Mouse (Mus musculus) CH12.LX (cell line): ENCODE measurements around the gene Gm10563. TPM values are rescaled to one million over a fixed set of nuclear protein-coding genes. Genes with fewer than 3 reads are reported as not detected.
"Not testable (repeated sequence)": the region's sequence is repeated elsewhere in the genome, so short reads cannot be mapped to it uniquely, and the experiment has no call there.

Experiments used
- DNase-seq: peaks from one replicate; pipeline ENCODE4 v3.0.0-alpha.2; 2013; ENCODE audit errors: extremely low read depth
- H3K27ac ChIP-seq: 2 replicates; pipeline ENCODE4 v1.5.1; 2012; ENCODE audit warnings: low read depth, mild to moderate bottlenecking, control low read depth, moderate library complexity; ENCODE audit not compliant: insufficient read depth
- H3K27me3 ChIP-seq: replicated peaks from 2 replicates; pipeline ENCODE3; 2012; ENCODE audit warnings: inconsistent platforms
- H3K36me3 ChIP-seq, 2 experiments: replicated peaks in 1 of 2; 2 replicates each; pipeline versions ENCODE3 to v1.6.1; 2012; ENCODE audit warnings: inconsistent platforms in 1 of 2, low read length in 1 of 2, mild to moderate bottlenecking in 1 of 2, mixed read lengths in 1 of 2, moderate library complexity in 1 of 2; ENCODE audit not compliant: control insufficient read depth in 1 of 2, insufficient read depth in 1 of 2
- H3K4me1 ChIP-seq, 2 experiments: 2 replicates each; pipeline ENCODE4 v1.6.1; 2012; ENCODE audit warnings: inconsistent platforms in 1 of 2, moderate library complexity in 1 of 2; ENCODE audit not compliant: insufficient read depth in 2 of 2, control insufficient read depth in 1 of 2
- H3K4me2 ChIP-seq: 2 replicates; pipeline ENCODE4 v1.6.1; 2012; ENCODE audit warnings: low read depth, mild to moderate bottlenecking, control low read depth; ENCODE audit not compliant: poor library complexity, insufficient read depth, severe bottlenecking
- H3K4me3 ChIP-seq, 3 experiments: fragments of 150-350 bp in 1 of 3; sonication (generic) in 1 of 3; replicated peaks in 1 of 3; 2 replicates each; pipeline versions ENCODE3 to v1.5.1; 2011 to 2012; ENCODE audit warnings: low read depth in 2 of 3, low read length in 2 of 3, mild to moderate bottlenecking in 2 of 3, moderate library complexity in 2 of 3, control low read depth in 1 of 3, improper control_type of control experiment in 1 of 3, inconsistent platforms in 1 of 3, mixed read lengths in 1 of 3; ENCODE audit not compliant: poor library complexity in 1 of 3
- H3K79me2 ChIP-seq: replicated peaks from 2 replicates; pipeline ENCODE4 v1.6.1; 2012; ENCODE audit warnings: mild to moderate bottlenecking, moderate library complexity; ENCODE audit not compliant: control insufficient read depth, poor library complexity, insufficient read depth, severe bottlenecking; ENCODE audit errors: extremely low read depth
- H3K9ac ChIP-seq: 2 replicates; pipeline ENCODE4 v1.6.1; 2012; ENCODE audit warnings: low read depth, mild to moderate bottlenecking, control low read depth, moderate library complexity; ENCODE audit not compliant: insufficient read depth
- H3K9me3 ChIP-seq: replicated peaks from 2 replicates; pipeline ENCODE3; 2012; ENCODE audit warnings: low read length, inconsistent platforms, mixed read lengths
- ETS1 ChIP-seq: conservative IDR thresholded peaks from 2 replicates; pipeline ENCODE4 v1.6.1; 2012; ENCODE audit warnings: low read depth, mild to moderate bottlenecking, inconsistent platforms, low read length, improper control_type of control experiment, moderate library complexity
- NELFE ChIP-seq: IDR thresholded peaks from 2 replicates; pipeline ENCODE4 v1.6.1; 2011; ENCODE audit warnings: low read depth, low read length, improper control_type of control experiment
- RCOR1 ChIP-seq: conservative IDR thresholded peaks from 2 replicates; pipeline ENCODE4 v1.6.1; 2012; ENCODE audit warnings: low read depth, mild to moderate bottlenecking, inconsistent platforms, low read length, improper control_type of control experiment
- TBP ChIP-seq: conservative IDR thresholded peaks from 2 replicates; pipeline ENCODE4 v1.6.1; 2011; ENCODE audit warnings: low read depth, low read length, improper control_type of control experiment
- TCF12 ChIP-seq: IDR thresholded peaks from 2 replicates; pipeline ENCODE4 v1.6.1; 2014; ENCODE audit warnings: low read depth, mild to moderate bottlenecking, inconsistent platforms, low read length, improper control_type of control experiment
- ZC3H11A ChIP-seq: IDR thresholded peaks from 2 replicates; pipeline ENCODE4 v1.6.1; 2012; ENCODE audit warnings: low read depth, mild to moderate bottlenecking, inconsistent platforms, low read length, improper control_type of control experiment
- ZNF384 ChIP-seq: IDR thresholded peaks from 2 replicates; pipeline ENCODE4 v1.6.1; 2012; ENCODE audit warnings: low read depth, low read length, improper control_type of control experiment, inconsistent platforms
- dilution Hi-C: fragments of 300-500 bp; cut with MboI; formaldehyde crosslinking; loops from 2 replicates; pipeline ENCODE4 v1.14.3; 2020; ENCODE audit warnings: low sequenced_read_pairs; ENCODE audit not compliant: extremely low pct_unique_long_range_greater_than_20kb, extremely low pct_ligation_motif_present
- in situ Hi-C: fragments of 300-500 bp; cut with MboI; formaldehyde crosslinking; loops from 3 replicates; pipeline ENCODE4 v1.14.3; 2019; ENCODE audit warnings: low sequenced_read_pairs, low pct_ligation_motif_present, low pct_unique_long_range_greater_than_20kb, mixed read lengths
- polyA plus RNA-seq: library from polyadenylated mRNA; unstranded; fragments of >175 nt; gene quantifications from 2 replicates; pipeline ENCODE4 v1.2.1, GENCODE M21; 2012; ENCODE audit warnings: low read depth; ENCODE audit not compliant: insufficient read length
- total RNA-seq, 2 experiments: library from RNA; depleted of rRNA; stranded (reverse); fragments of 300-350 nt in 1 of 2; fragments of >200 nt in 1 of 2; gene quantifications; 2 replicates each; pipeline ENCODE4 v1.2.3; 2012 to 2014

Gm10563 gene
- total and polyA plus RNA-seq, 3 experiments, result not detected

DNA sequence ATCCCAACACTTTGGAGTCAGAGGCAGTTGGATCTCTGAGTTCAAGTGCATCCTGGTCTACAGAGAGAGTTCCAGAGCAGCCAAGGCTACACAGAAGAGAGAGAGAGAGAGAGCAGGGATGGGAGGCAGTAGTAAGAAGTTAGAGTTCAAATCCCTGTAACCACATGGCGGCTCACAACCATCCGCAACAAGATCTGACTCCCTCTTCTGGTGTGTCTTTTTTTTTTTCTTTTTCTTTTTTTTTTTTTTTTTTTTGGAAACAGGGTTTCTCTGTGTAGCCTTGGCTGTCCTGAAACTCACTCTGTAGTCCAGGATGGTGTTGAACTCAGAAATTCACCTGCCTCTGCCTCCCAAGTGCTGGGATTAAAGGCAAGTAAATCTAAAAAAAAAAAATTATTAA lies 26.9 kb upstream of the Gm10563 start:
- Histone ChIP-seq H3K79me2 (no peaks in the 10 kb centered on the region), H3K4me1 (peaks cover 3 to 8% of the 10 kb centered on the region in 2 experiments), H3K27me3 (no peaks in the 10 kb centered on the region), H3K27ac (no peak overlapping the region), H3K4me2 (no peak overlapping the region), H3K9me3 (no peaks in the 10 kb centered on the region), H3K36me3 (peaks cover 10 to 16% of the 10 kb centered on the region in 2 experiments)
- dilution Hi-C loops, result no loop called here
- DNase-seq, result no peak
- no peak for TF ChIP-seq TBP
- TF ChIP-seq ZNF384, result peak; percentile 69
- TF ChIP-seq, all 38 proteins: peak for 1
- Histone ChIP-seq H3K4me3 (no peak overlapping the region), H3K9ac (no peak overlapping the region)
- in situ Hi-C loops, result no loop called here

DNA sequence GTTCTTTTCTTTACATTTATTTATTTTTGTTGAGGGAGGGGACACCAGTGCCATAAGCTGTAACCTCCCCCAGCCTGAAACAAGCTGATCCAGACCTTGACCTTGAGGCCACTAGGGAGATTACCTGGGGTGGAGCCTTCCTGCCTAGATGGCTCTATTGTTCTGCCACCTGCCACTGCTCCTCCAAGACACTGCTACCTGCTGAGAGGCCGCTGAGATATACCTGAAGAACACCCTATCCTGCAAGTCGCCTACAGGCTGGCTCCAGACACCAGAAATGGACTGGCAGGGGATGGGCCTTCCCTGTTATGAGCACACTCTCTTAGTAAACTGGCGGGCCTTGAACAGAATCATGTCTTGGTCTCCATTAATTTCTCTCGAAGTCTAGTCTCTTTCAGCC lies 25.0 kb upstream of the Gm10563 start:
- Histone ChIP-seq H3K4me1 (peaks cover 3 to 19% of the 10 kb centered on the region in 2 experiments), H3K36me3 (peaks cover 10 to 24% of the 10 kb centered on the region in 2 experiments)
- H3K27me3 ChIP-seq, DNase-seq, H3K9me3 ChIP-seq, dilution Hi-C loops, H3K9ac ChIP-seq, in situ Hi-C loops, H3K79me2 ChIP-seq, H3K27ac ChIP-seq, H3K4me2 ChIP-seq, H3K4me3 ChIP-seq: not testable (repeated sequence)

DNA sequence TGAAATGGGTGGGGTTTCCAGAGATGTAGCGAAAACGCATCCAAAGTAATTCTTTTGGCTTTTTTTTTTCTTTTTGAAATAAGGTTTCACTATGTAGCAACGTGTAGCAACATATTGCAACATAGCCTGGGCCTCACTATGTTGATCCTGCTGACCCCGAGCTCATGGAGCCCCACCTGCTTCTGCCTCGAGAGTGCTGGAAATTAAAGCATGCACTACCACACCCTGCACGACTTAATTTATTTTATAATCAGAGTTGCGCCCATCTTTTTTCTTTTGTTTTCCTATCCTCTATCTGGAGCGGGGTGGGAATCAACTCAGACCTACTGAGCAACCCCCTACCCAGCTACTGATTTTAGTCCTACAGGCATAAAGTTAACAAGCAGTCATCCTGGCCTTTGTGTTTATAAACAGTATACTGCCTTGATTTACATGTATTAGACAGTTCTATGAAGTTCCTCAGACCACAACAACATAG lies 24.4 kb upstream of the Gm10563 start:
- 0 out of 2 replicates have a peak overlapping the region, but pooled peaks have one; percentile 25 for H3K9ac ChIP-seq
- H3K4me1 ChIP-seq, result peaks cover 3 to 25% of the 10 kb centered on the region in 2 experiments
- dilution Hi-C loops (no loop called here), in situ Hi-C loops (no loop called here)
- DNase-seq, result no peak
- no peaks in the 10 kb centered on the region for H3K27me3 ChIP-seq
- no peaks in the 10 kb centered on the region for H3K9me3 ChIP-seq
- H3K4me2 ChIP-seq, result peak overlapping the region; percentile 69
- H3K79me2 ChIP-seq, result no peaks in the 10 kb centered on the region
- H3K27ac ChIP-seq, result no peak overlapping the region
- TF ChIP-seq ZC3H11A, result no peak
- no peak for TF ChIP-seq NELFE
- 0 out of 2 replicates have a peak, but pooled peaks have one; percentile 4 for TF ChIP-seq ETS1
- no peak for TF ChIP-seq RCOR1
- TF ChIP-seq ZNF384, result peak; percentile 20; the same call in 1 of the 2 replicates
- no peak for TF ChIP-seq TCF12
- peaks cover 16 to 28% of the 10 kb centered on the region in 2 experiments for H3K36me3 ChIP-seq
- H3K4me3 ChIP-seq, result peak overlapping the region; percentile 85 to 94 (median 93)
